Mouse (Mus musculus) small intestine, adult 2 months (tissue): ENCODE measurements around the gene Galnt7. TPM values are rescaled to one million over a fixed set of nuclear protein-coding genes. Genes with fewer than 3 reads are reported as not detected.
A peak's percentile ranks its signal among the peaks of the same experiment; 100 is the strongest.

Source experiments
- H3K27ac ChIP-seq: fragments of 200-500 bp; 2 replicates; pipeline ENCODE4 v1.5.1; 2012; ENCODE audit warnings: low read depth, low read length, control low read depth, inconsistent platforms; ENCODE audit not compliant: insufficient read depth
- H3K27me3 ChIP-seq: fragments of 200-500 bp; 2 replicates; pipeline ENCODE4 v1.6.1; 2012; ENCODE audit warnings: mild to moderate bottlenecking, moderate library complexity, low read length, inconsistent platforms; ENCODE audit not compliant: control insufficient read depth, insufficient read depth
- H3K36me3 ChIP-seq: fragments of 200-500 bp; 2 replicates; pipeline ENCODE4 v1.6.1; 2012; ENCODE audit warnings: mild to moderate bottlenecking, low read length, control low read depth, inconsistent platforms; ENCODE audit not compliant: control insufficient read depth, insufficient read depth
- H3K4me1 ChIP-seq: fragments of 200-500 bp; 2 replicates; pipeline ENCODE4 v1.6.1; 2012; ENCODE audit warnings: low read length, inconsistent platforms, mixed read lengths; ENCODE audit not compliant: control insufficient read depth, insufficient read depth, insufficient read length
- H3K4me3 ChIP-seq: fragments of 200-500 bp; 2 replicates; pipeline ENCODE4 v1.5.1; 2012; ENCODE audit warnings: low read depth, mild to moderate bottlenecking, control low read depth, inconsistent platforms, low read length, moderate library complexity
- CTCF ChIP-seq: fragments of 200-500 bp; IDR thresholded peaks from 2 replicates; pipeline ENCODE4 v1.5.1; 2012; ENCODE audit warnings: low read depth, mild to moderate bottlenecking, control low read depth, inconsistent platforms, low read length, moderate library complexity, mixed read lengths; ENCODE audit not compliant: insufficient replicate concordance, insufficient read length; ENCODE audit errors: extremely low read depth
- POLR2A ChIP-seq: fragments of 200-500 bp; IDR thresholded peaks from 2 replicates; pipeline ENCODE4 v1.6.1; 2012; ENCODE audit warnings: low read depth, mild to moderate bottlenecking, control low read depth, inconsistent platforms, low read length, moderate library complexity
- WGBS: fragments of 180-500 bp; shearing (Covaris S2); methylation state at CpG from one replicate; pipeline ENCODE4 v1.1.7; 2018; 5-methylcytosine and 5-hydroxymethylcytosine counted together
- polyA plus RNA-seq: library from polyadenylated mRNA; depleted of rRNA; stranded (reverse); fragments of >200 nt; gene quantifications from 2 replicates; pipeline ENCODE4 v1.2.3, GENCODE M21; 2012

The Galnt7 gene
- polyA plus RNA-seq, 1 experiment = 3.7 TPM

- Histone ChIP-seq H3K36me3 (peaks cover 22% of the 10 kb centered on the region), H3K27me3 (no peaks in the 10 kb centered on the region), H3K27ac (no peak overlapping the region), H3K4me1 (peaks cover 2% of the 10 kb centered on the region; the same call in 1 of the 2 replicates), H3K4me3 (no peak overlapping the region)
- WGBS = 84% methylated on average over 11 of the region's 11 CpGs
- TF ChIP-seq POLR2A = no peak
- no peak for TF ChIP-seq CTCF
Measured at GRCm38 (mm10) chr8:57540951-57541350, 111.9 kb downstream of the Galnt7 start.

- Histone ChIP-seq H3K36me3 (peaks cover 23% of the 10 kb centered on the region), H3K4me1 (peaks cover 2% of the 10 kb centered on the region; the same call in 1 of the 2 replicates), H3K27ac (no peak overlapping the region), H3K4me3 (no peak overlapping the region), H3K27me3 (no peaks in the 10 kb centered on the region)
- peak; percentile 20; the same call in 1 of the 2 replicates for TF ChIP-seq CTCF
- TF ChIP-seq POLR2A = no peak
- WGBS = 55% methylated on average over 12 of the region's 12 CpGs
Measured at GRCm38 (mm10) chr8:57540110-57540838, 112.6 kb downstream of the Galnt7 start.

GRCm38 (mm10) chr8:57538601-57539000, 114.2 kb downstream of the Galnt7 start:
- H3K4me3 ChIP-seq = no peak overlapping the region
- H3K36me3 ChIP-seq = peaks cover 29% of the 10 kb centered on the region
- WGBS = 28% methylated on average over 7 of the region's 7 CpGs
- peaks cover 2% of the 10 kb centered on the region; the same call in 1 of the 2 replicates for H3K4me1 ChIP-seq
- H3K27ac ChIP-seq = no peak overlapping the region
- no peak for TF ChIP-seq CTCF
- no peak for TF ChIP-seq POLR2A
- H3K27me3 ChIP-seq = no peaks in the 10 kb centered on the region

GRCm38 (mm10) chr8:57536167-57536566, 116.7 kb downstream of the Galnt7 start:
- WGBS = 92% methylated on average over 6 of the region's 6 CpGs
- H3K36me3 ChIP-seq = peaks cover 25% of the 10 kb centered on the region
- H3K4me1 ChIP-seq = peaks cover 2% of the 10 kb centered on the region; the same call in 1 of the 2 replicates
- H3K27ac ChIP-seq = no peak overlapping the region
- TF ChIP-seq POLR2A (no peak), CTCF (no peak)
- H3K27me3 ChIP-seq = no peaks in the 10 kb centered on the region
- no peak overlapping the region for H3K4me3 ChIP-seq

GRCm38 (mm10) chr8:57534495-57534894, 118.3 kb downstream of the Galnt7 start:
- H3K36me3 ChIP-seq = peaks cover 27% of the 10 kb centered on the region
- no peak overlapping the region for H3K27ac ChIP-seq
- TF ChIP-seq CTCF (no peak), POLR2A (no peak)
- WGBS = 78% methylated on average over 4 of the region's 4 CpGs
- H3K4me3 ChIP-seq = no peak overlapping the region
- H3K4me1 ChIP-seq = peaks cover 2% of the 10 kb centered on the region; the same call in 1 of the 2 replicates
- no peaks in the 10 kb centered on the region for H3K27me3 ChIP-seq

- Histone ChIP-seq H3K27ac (no peak overlapping the region), H3K4me1 (no peaks in the 10 kb centered on the region), H3K36me3 (peaks cover 27% of the 10 kb centered on the region), H3K4me3 (no peak overlapping the region), H3K27me3 (no peaks in the 10 kb centered on the region)
- TF ChIP-seq POLR2A = no peak
- no peak for TF ChIP-seq CTCF
- WGBS = 91% methylated on average over 4 of the region's 4 CpGs
Measured at GRCm38 (mm10) chr8:57533106-57533505, 119.7 kb downstream of the Galnt7 start.

- 66% methylated on average over 2 of the region's 2 CpGs for WGBS
- no peak overlapping the region for H3K4me3 ChIP-seq
- no peak overlapping the region for H3K27ac ChIP-seq
- no peaks in the 10 kb centered on the region for H3K4me1 ChIP-seq
- no peaks in the 10 kb centered on the region for H3K27me3 ChIP-seq
- H3K36me3 ChIP-seq = peaks cover 26% of the 10 kb centered on the region
- peak; percentile 8; the same call in 1 of the 2 replicates for TF ChIP-seq CTCF
- TF ChIP-seq POLR2A = no peak
Measured at GRCm38 (mm10) chr8:57532223-57532622, 120.6 kb downstream of the Galnt7 start.
